Mouse (Mus musculus) intestine, postnatal 0 days (tissue): ENCODE data around the gene A330070K13Rik. TPM values are rescaled to one million over a fixed set of nuclear protein-coding genes. Genes with fewer than 3 reads are reported as not detected.
A peak's percentile ranks its signal among the peaks of the same experiment; 100 is the strongest.

Source experiments
- ATAC-seq: fragments of 200-750 bp; cut with Nextera tagmentation; 2 replicates; pipeline ENCODE4 v1.8.0; 2017; ENCODE audit warnings: mild to moderate bottlenecking, moderate TSS enrichment, moderate library complexity
- H3K27ac ChIP-seq: fragments of 300-500 bp; sonication (generic); 2 replicates; pipeline ENCODE4 v1.5.1; 2014; ENCODE audit warnings: mild to moderate bottlenecking, low read depth, low read length, moderate library complexity
- H3K27me3 ChIP-seq: fragments of 300-500 bp; sonication (generic); replicated peaks from 2 replicates; pipeline ENCODE4 v1.6.1; 2014; ENCODE audit warnings: low read length, mixed read lengths; ENCODE audit not compliant: control insufficient read depth, insufficient read depth
- H3K36me3 ChIP-seq: fragments of 300-500 bp; sonication (generic); 2 replicates; pipeline ENCODE4 v1.6.1; 2014; ENCODE audit warnings: mild to moderate bottlenecking, moderate library complexity; ENCODE audit not compliant: control insufficient read depth, insufficient read depth
- H3K4me1 ChIP-seq: fragments of 300-500 bp; sonication (generic); replicated peaks from 2 replicates; pipeline ENCODE4 v1.6.1; 2014; ENCODE audit warnings: antibody characterized with exemption, low read length, mixed read lengths; ENCODE audit not compliant: control insufficient read depth, insufficient read depth
- H3K4me2 ChIP-seq: fragments of 300-500 bp; sonication (generic); replicated peaks from 2 replicates; pipeline ENCODE4 v1.6.1; 2014; ENCODE audit warnings: low read depth, mild to moderate bottlenecking, moderate library complexity
- H3K4me3 ChIP-seq: fragments of 300-500 bp; sonication (generic); 2 replicates; pipeline ENCODE4 v1.5.1; 2014; ENCODE audit warnings: low read depth, low read length
- H3K9ac ChIP-seq: fragments of 300-500 bp; sonication (generic); 2 replicates; pipeline ENCODE4 v1.6.1; 2014; ENCODE audit warnings: mild to moderate bottlenecking, low read depth, low read length
- H3K9me3 ChIP-seq: fragments of 300-500 bp; sonication (generic); 2 replicates; pipeline ENCODE4 v1.6.1; 2016; ENCODE audit warnings: mixed run types; ENCODE audit not compliant: control insufficient read depth
- CTCF ChIP-seq: sonication (generic); IDR thresholded peaks from 2 replicates; pipeline ENCODE4 v1.5.1; 2016; ENCODE audit warnings: low read depth, mild to moderate bottlenecking, control low read depth, antibody characterized with exemption, moderate library complexity
- WGBS: fragments of 180-500 bp; shearing (Covaris S2); extraction: QIAGEN DNeasy Blood & Tissue Kit; methylation state at CpG from one replicate; pipeline ENCODE4 v1.1.7; 2014; 5-methylcytosine and 5-hydroxymethylcytosine counted together
- polyA plus RNA-seq: library from polyadenylated mRNA; unstranded; fragments of >200 nt; fragmentation: Nextera tagmentation; extraction: Ambion mirVana; gene quantifications from 2 replicates; pipeline ENCODE4 v1.2.1, GENCODE M21; 2015

The A330070K13Rik gene
- polyA plus RNA-seq, 1 experiment from 2014 or later: not detected

GRCm38 (mm10) chr5:130363111-130363510 is 21.3 kb downstream of the A330070K13Rik start:
- no peak overlapping the region for H3K27ac ChIP-seq
- H3K4me3 ChIP-seq: no peak overlapping the region
- H3K4me2 ChIP-seq: no peak overlapping the region
- TF ChIP-seq CTCF: no peak
- no peaks in the 10 kb centered on the region for H3K9me3 ChIP-seq
- H3K27me3 ChIP-seq: no peaks in the 10 kb centered on the region
- WGBS: 68% methylated on average over 4 of the region's 4 CpGs
- H3K9ac ChIP-seq: no peak overlapping the region
- H3K4me1 ChIP-seq: no peaks in the 10 kb centered on the region
- H3K36me3 ChIP-seq: no peaks in the 10 kb centered on the region
- no peak for ATAC-seq

GRCm38 (mm10) chr5:130355223-130355622 is 29.2 kb downstream of the A330070K13Rik start:
- WGBS: 56% methylated on average over 7 of the region's 7 CpGs
- H3K4me3 ChIP-seq: no peak overlapping the region

GRCm38 (mm10) chr5:130345871-130346270 is 38.6 kb downstream of the A330070K13Rik start:
- H3K4me1 ChIP-seq: no peaks in the 10 kb centered on the region
- ATAC-seq: no peak
- no peak overlapping the region for H3K4me2 ChIP-seq
- no peaks in the 10 kb centered on the region for H3K27me3 ChIP-seq
- no peak for TF ChIP-seq CTCF
- H3K27ac ChIP-seq: no peak overlapping the region
- 0 out of 2 replicates have a peak, but pooled peaks cover 3% of the 10 kb centered on the region for H3K9me3 ChIP-seq
- H3K36me3 ChIP-seq: peaks cover 14% of the 10 kb centered on the region; the same call in 1 of the 2 replicates
- WGBS: 88% methylated on average over 2 of the region's 2 CpGs
- no peak overlapping the region for H3K9ac ChIP-seq
- no peak overlapping the region for H3K4me3 ChIP-seq

More at GRCm38 (mm10) chr5:130355223-130355622, 29.2 kb downstream of the A330070K13Rik start:
- Histone ChIP-seq H3K27me3 (no peaks in the 10 kb centered on the region), H3K4me2 (no peak overlapping the region), H3K36me3 (no peaks in the 10 kb centered on the region), H3K4me1 (no peaks in the 10 kb centered on the region), H3K27ac (no peak overlapping the region), H3K9me3 (no peaks in the 10 kb centered on the region), H3K9ac (no peak overlapping the region)
- TF ChIP-seq CTCF: no peak
- ATAC-seq: no peak

GRCm38 (mm10) chr5:130344999-130345398 is 39.4 kb downstream of the A330070K13Rik start:
- 86% methylated on average over 7 of the region's 7 CpGs for WGBS
- H3K4me2 ChIP-seq: no peak overlapping the region
- H3K27ac ChIP-seq: no peak overlapping the region

GRCm38 (mm10) chr5:130340656-130341055 is 43.8 kb downstream of the A330070K13Rik start:
- Histone ChIP-seq H3K9me3 (no peaks in the 10 kb centered on the region), H3K27me3 (no peaks in the 10 kb centered on the region), H3K4me2 (no peak overlapping the region), H3K36me3 (peaks cover 35% of the 10 kb centered on the region), H3K27ac (no peak overlapping the region), H3K4me3 (no peak overlapping the region), H3K9ac (no peak overlapping the region), H3K4me1 (no peaks in the 10 kb centered on the region)
- ATAC-seq: no peak
- WGBS: 93% methylated on average over 15 of the region's 15 CpGs
- TF ChIP-seq CTCF: no peak

More at GRCm38 (mm10) chr5:130344999-130345398, 39.4 kb downstream of the A330070K13Rik start:
- Histone ChIP-seq H3K9ac (no peak overlapping the region), H3K9me3 (0 out of 2 replicates have a peak, but pooled peaks cover 3% of the 10 kb centered on the region), H3K4me1 (no peaks in the 10 kb centered on the region), H3K27me3 (no peaks in the 10 kb centered on the region), H3K36me3 (peaks cover 22% of the 10 kb centered on the region), H3K4me3 (no peak overlapping the region)
- no peak for TF ChIP-seq CTCF
- no peak for ATAC-seq

GRCm38 (mm10) chr5:130335462-130335861 is 49.0 kb downstream of the A330070K13Rik start:
- 0 out of 2 replicates have a peak, but pooled peaks have one; percentile 7 for TF ChIP-seq CTCF
- ATAC-seq: no peak
- H3K4me1 ChIP-seq: no peaks in the 10 kb centered on the region
- H3K9me3 ChIP-seq: no peaks in the 10 kb centered on the region
- no peak overlapping the region for H3K9ac ChIP-seq
- no peaks in the 10 kb centered on the region for H3K27me3 ChIP-seq
- H3K27ac ChIP-seq: no peak overlapping the region
- WGBS: 96% methylated on average over 4 of the region's 4 CpGs
- H3K36me3 ChIP-seq: peaks cover 29% of the 10 kb centered on the region
- H3K4me2 ChIP-seq: no peak overlapping the region
- H3K4me3 ChIP-seq: no peak overlapping the region

GRCm38 (mm10) chr5:130333971-130334370 is 50.5 kb downstream of the A330070K13Rik start:
- no peak for TF ChIP-seq CTCF
- no peak overlapping the region for H3K27ac ChIP-seq
- H3K4me2 ChIP-seq: no peak overlapping the region
- peaks cover 20% of the 10 kb centered on the region for H3K36me3 ChIP-seq
- WGBS: 94% methylated on average over 11 of the region's 11 CpGs
- no peaks in the 10 kb centered on the region for H3K4me1 ChIP-seq
- no peak for ATAC-seq
- H3K9me3 ChIP-seq: no peaks in the 10 kb centered on the region
- H3K27me3 ChIP-seq: no peaks in the 10 kb centered on the region
- H3K9ac ChIP-seq: no peak overlapping the region
- no peak overlapping the region for H3K4me3 ChIP-seq
